Mouse (Mus musculus) urinary bladder, adult 18-20 months (tissue): ENCODE results near the gene Cipc.

Experiments used
- DNase-seq, 2 experiments: peaks; one replicate each; pipeline ENCODE4 v3.0.0; 2022; ENCODE audit warnings: low spot score in 2 of 2, mixed read lengths in 2 of 2

Gene Cipc

GRCm38 (mm10) chr12:86960791-86961335, 14.0 kb downstream of the Cipc start:
- no peak for DNase-seq

- peak in 1 of 2 experiments; percentile 74 for DNase-seq
Measured at GRCm38 (mm10) chr12:86961589-86962344, 14.9 kb downstream of the Cipc start.

GRCm38 (mm10) chr12:86964278-86965057, 17.6 kb downstream of the Cipc start:
- DNase-seq, result no peak

- DNase-seq, result no peak
Measured at GRCm38 (mm10) chr12:86965237-86965799, 18.5 kb downstream of the Cipc start.

- DNase-seq, result no peak
Measured at GRCm38 (mm10) chr12:86968468-86969219, 21.8 kb downstream of the Cipc start.

GRCm38 (mm10) chr12:86969220-86969601, 22.4 kb downstream of the Cipc start:
- DNase-seq, result no peak

GRCm38 (mm10) chr12:86971089-86971488, 24.2 kb downstream of the Cipc start:
- DNase-seq, result no peak

GRCm38 (mm10) chr12:86973216-86973615, 26.4 kb downstream of the Cipc start:
- peak; percentile 60 to 62 for DNase-seq

GRCm38 (mm10) chr12:86973706-86974105, 26.9 kb downstream of the Cipc start:
- DNase-seq, result peak in 1 of 2 experiments; percentile 18

- DNase-seq, result peak; percentile 37 to 53
Measured at GRCm38 (mm10) chr12:86974387-86975288, 27.8 kb downstream of the Cipc start.

GRCm38 (mm10) chr12:86975761-86976160, 28.9 kb downstream of the Cipc start:
- no peak for DNase-seq

- no peak for DNase-seq
Measured at GRCm38 (mm10) chr12:86976511-86977168, 29.8 kb downstream of the Cipc start.

- DNase-seq, result no peak
Measured at GRCm38 (mm10) chr12:86977833-86978232, 31.0 kb downstream of the Cipc start.

GRCm38 (mm10) chr12:86981180-86981579, 34.3 kb downstream of the Cipc start:
- no peak for DNase-seq

- peak in 1 of 2 experiments; percentile 35 for DNase-seq
Measured at GRCm38 (mm10) chr12:86983470-86984193, 36.8 kb downstream of the Cipc start.

- DNase-seq, result peak in 1 of 2 experiments; percentile 32
Measured at GRCm38 (mm10) chr12:86984194-86984555, 37.3 kb downstream of the Cipc start.

GRCm38 (mm10) chr12:86986562-86986961, 39.7 kb downstream of the Cipc start:
- DNase-seq, result no peak

GRCm38 (mm10) chr12:86988227-86988626, 41.4 kb downstream of the Cipc start:
- no peak for DNase-seq

GRCm38 (mm10) chr12:86989378-86989777, 42.5 kb downstream of the Cipc start:
- no peak for DNase-seq
